Mouse (Mus musculus) R1 (cell line): ENCODE results near the gene Bicdl2.

ENCODE experiments used
- DNase-seq: peaks from one replicate; pipeline ENCODE4 v3.0.0-alpha.2; 2018; ENCODE audit warnings: low read depth, low spot score

Bicdl2 gene

GRCm38 (mm10) chr17:23717003-23717402, 56.7 kb downstream of the Bicdl2 start:
- DNase-seq: no peak
